Mouse (Mus musculus): ENCODE measurements around the gene Nsmce1. TPM values are rescaled to one million over a fixed set of nuclear protein-coding genes. Genes with fewer than 3 reads are reported as not detected.
"Not testable (repeated sequence)": the region's sequence is repeated elsewhere in the genome, so short reads cannot be mapped to it uniquely, and the experiment has no call there.

The Nsmce1 gene
- polyA plus RNA-seq, 1 experiment from 2014 or later: 122 TPM

- Histone ChIP-seq H3K27me3 (ENCODE audit: insufficient read depth, poor library complexity, severe bottlenecking) (no peaks in the 10 kb centered on the region), H3K9me3 (no peaks in the 10 kb centered on the region), H3K4me1 (peaks cover 7% of the 10 kb centered on the region), H3K4me3 (no peak overlapping the region), H3K36me3 (peaks cover 30% of the 10 kb centered on the region), H3K27ac (no peak overlapping the region)
- DNase-seq (ENCODE audit: low spot score): no peak
- 63% methylated on average over 2 of the region's 2 CpGs for WGBS
Observed at GRCm38 (mm10) chr7:125451078-125451477, 40.3 kb downstream of the Nsmce1 start.

DNA sequence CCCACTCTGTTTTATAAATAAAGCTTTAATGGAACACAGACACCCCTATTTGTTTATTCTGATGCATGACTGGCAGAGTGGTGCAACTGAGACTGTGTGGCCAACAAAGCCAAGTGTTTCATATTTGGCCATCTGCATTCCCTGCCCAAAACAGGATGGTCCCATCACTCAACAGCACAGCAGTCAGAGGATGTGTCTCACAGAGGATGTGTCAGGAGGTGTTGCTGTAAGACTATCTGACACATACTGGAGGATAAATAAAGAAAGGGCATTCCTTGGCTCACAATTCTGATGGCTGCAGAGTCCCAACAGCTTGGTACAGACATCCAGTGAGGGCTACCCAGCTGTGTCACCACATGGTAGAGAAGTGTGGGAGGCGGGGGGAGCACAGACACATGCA, 40.7 kb downstream of the Nsmce1 start:
- Histone ChIP-seq H3K4me3 (no peak overlapping the region), H3K36me3 (peaks cover 26% of the 10 kb centered on the region), H3K27ac (no peak overlapping the region), H3K4me1 (peaks cover 7% of the 10 kb centered on the region), H3K9me3 (no peaks in the 10 kb centered on the region), H3K27me3 (ENCODE audit: insufficient read depth, poor library complexity, severe bottlenecking) (no peaks in the 10 kb centered on the region)
- no peak for DNase-seq (ENCODE audit: low spot score)
- WGBS: 65% methylated on average over 1 of the region's 1 CpGs

- Histone ChIP-seq H3K4me1 (peaks cover 15% of the 10 kb centered on the region; the same call in 1 of the 2 replicates), H3K4me3 (peak within 1 kb of the TSS; percentile 72), H3K27ac (peak within 1 kb of the TSS; percentile 97), H3K9me3 (no peaks in the 10 kb centered on the region), H3K27me3 (ENCODE audit: insufficient read depth, poor library complexity, severe bottlenecking) (no peaks in the 10 kb centered on the region), H3K36me3 (peaks cover 6% of the 10 kb centered on the region; the same call in 1 of the 2 replicates)
- WGBS: 2% methylated on average over 61 of the region's 61 CpGs
- DNase-seq (ENCODE audit: low spot score): peak; percentile 98
Observed at GRCm38 (mm10) chr7:125444464-125445401, 46.7 kb downstream of the Nsmce1 start, which contains the start of gene Kdm8. TSS of gene Kdm8 (plus strand) at chr7:125444676.

GRCm38 (mm10) chr7:125444076-125444463, 47.3 kb downstream of the Nsmce1 start:
- DNase-seq (ENCODE audit: low spot score): no peak
- Histone ChIP-seq H3K27ac (peak overlapping the region; percentile 97), H3K4me1 (peaks cover 15% of the 10 kb centered on the region; the same call in 1 of the 2 replicates), H3K9me3 (no peaks in the 10 kb centered on the region), H3K4me3 (peak overlapping the region; percentile 72), H3K27me3 (ENCODE audit: insufficient read depth, poor library complexity, severe bottlenecking) (no peaks in the 10 kb centered on the region), H3K36me3 (peaks cover 6% of the 10 kb centered on the region; the same call in 1 of the 2 replicates)
- WGBS: 27% methylated on average over 10 of the region's 10 CpGs

DNA sequence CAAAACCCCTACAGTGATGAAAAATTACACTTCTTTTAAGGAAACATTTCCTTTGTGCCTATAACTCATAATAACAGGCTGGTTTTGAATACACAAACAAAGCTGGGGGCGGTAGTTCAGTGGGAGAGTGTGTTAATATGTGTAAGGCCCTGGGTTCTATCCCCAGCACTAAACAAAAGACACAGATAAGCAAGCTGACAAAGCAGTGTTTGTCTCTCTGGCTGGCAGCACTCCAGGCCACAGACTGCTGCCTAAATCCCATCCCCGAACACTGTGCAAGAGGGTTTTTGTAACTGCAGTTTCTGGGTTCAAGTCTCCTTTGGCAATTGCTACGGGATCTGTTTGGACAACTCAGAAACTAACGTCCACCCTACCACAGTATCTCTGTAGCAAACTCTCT, 49.1 kb downstream of the Nsmce1 start:
- peaks cover 6% of the 10 kb centered on the region; the same call in 1 of the 2 replicates for H3K36me3 ChIP-seq
- 77% methylated on average over 4 of the region's 4 CpGs for WGBS

DNA sequence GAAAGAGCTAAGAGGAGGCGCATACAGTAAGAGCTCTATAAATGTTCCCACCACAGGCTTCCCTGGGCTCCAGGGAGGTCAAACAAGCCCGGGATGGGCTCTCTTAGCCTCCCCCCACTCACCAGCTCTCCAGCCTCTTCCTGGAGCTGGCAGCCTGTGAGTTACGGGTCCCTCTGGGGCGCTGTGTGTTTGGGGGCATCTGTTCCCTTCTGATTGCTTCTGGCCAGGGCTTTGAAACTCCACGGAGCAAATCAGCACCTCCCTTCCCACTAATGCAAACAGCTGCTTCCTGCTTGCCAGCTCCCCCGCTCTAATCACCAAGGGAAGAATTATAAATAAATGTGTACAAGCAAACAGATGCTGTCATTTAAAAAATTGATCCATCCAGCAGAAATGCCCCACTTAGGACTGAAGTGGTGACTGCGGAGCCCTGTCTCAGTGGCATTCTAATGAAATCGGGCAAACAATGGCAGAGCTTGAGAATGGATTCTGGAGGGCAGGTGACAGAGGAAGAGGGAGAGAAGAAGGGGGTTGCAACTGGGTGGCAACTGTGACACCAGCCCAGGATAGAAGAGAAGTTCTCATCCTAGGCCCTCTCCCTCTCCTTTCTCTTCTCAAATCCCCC, 56.6 kb downstream of the Nsmce1 start:
- no peak overlapping the region for H3K27ac ChIP-seq
- H3K27me3 ChIP-seq (ENCODE audit: insufficient read depth, poor library complexity, severe bottlenecking): no peaks in the 10 kb centered on the region
- DNase-seq (ENCODE audit: low spot score): no peak
- no peaks in the 10 kb centered on the region; the same call in 1 of the 2 replicates for H3K9me3 ChIP-seq
- WGBS: 52% methylated on average over 8 of the region's 8 CpGs
- no peak overlapping the region for H3K4me3 ChIP-seq
- H3K36me3 ChIP-seq: no peaks in the 10 kb centered on the region
- peaks cover 2% of the 10 kb centered on the region; the same call in 1 of the 2 replicates for H3K4me1 ChIP-seq

More for the DNA sequence above, 49.1 kb downstream of the Nsmce1 start:
- DNase-seq (ENCODE audit: low spot score): no peak
- Histone ChIP-seq H3K4me3 (no peak overlapping the region), H3K9me3 (no peaks in the 10 kb centered on the region), H3K27ac (no peak overlapping the region), H3K4me1 (peaks cover 15% of the 10 kb centered on the region; the same call in 1 of the 2 replicates), H3K27me3 (ENCODE audit: insufficient read depth, poor library complexity, severe bottlenecking) (no peaks in the 10 kb centered on the region)

- Histone ChIP-seq H3K27me3 (ENCODE audit: insufficient read depth, poor library complexity, severe bottlenecking) (no peaks in the 10 kb centered on the region), H3K9me3 (no peaks in the 10 kb centered on the region; the same call in 1 of the 2 replicates), H3K4me1 (peaks cover 3% of the 10 kb centered on the region; the same call in 1 of the 2 replicates), H3K27ac (no peak overlapping the region), H3K36me3 (no peaks in the 10 kb centered on the region), H3K4me3 (no peak overlapping the region)
- no peak for DNase-seq (ENCODE audit: low spot score)
- 81% methylated on average over 3 of the region's 3 CpGs for WGBS
Observed at GRCm38 (mm10) chr7:125433874-125434273, 57.5 kb downstream of the Nsmce1 start.

GRCm38 (mm10) chr7:125430170-125430842, 61.1 kb downstream of the Nsmce1 start:
- Histone ChIP-seq H3K4me3 (no peak overlapping the region), H3K9me3 (no peaks in the 10 kb centered on the region; the same call in 1 of the 2 replicates), H3K36me3 (no peaks in the 10 kb centered on the region), H3K27me3 (ENCODE audit: insufficient read depth, poor library complexity, severe bottlenecking) (no peaks in the 10 kb centered on the region), H3K27ac (peak overlapping the region; percentile 18; the same call in 1 of the 2 replicates), H3K4me1 (peaks cover 18% of the 10 kb centered on the region)
- DNase-seq (ENCODE audit: low spot score): no peak
- 77% methylated on average over 7 of the region's 7 CpGs for WGBS

DNA sequence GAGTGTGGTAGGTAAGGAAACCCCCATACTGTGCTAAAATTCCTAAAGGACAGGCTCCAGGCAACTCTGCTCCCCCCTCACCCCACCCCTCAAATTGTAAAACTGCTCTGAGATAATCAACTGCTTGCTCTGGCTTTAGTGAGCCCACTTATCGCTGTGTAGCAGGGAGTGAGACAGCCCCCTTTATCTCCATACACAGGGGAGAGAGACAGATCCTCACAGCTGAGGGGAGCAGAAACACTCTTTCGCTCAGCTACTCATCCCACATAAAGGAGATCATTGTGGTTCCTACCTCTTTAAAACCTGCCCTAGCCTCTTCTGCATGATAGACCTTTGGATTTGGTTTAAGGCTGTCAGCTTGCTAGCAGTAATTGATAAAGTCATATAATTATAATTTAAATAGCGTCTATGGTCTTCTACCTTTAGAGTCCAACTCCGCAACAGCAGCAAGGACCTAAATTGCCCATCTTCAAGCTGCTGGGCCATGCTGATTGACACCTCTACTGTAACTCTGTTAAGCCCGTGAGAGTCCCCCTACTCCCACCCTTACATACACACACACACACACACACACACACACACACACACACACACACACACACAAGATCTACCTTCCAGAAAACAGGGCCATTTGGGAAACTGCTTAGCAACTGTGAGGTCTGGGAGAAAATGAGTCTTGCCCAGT, 62.4 kb downstream of the Nsmce1 start:
- WGBS: 59% methylated on average over 5 of the region's 5 CpGs
- H3K9me3 ChIP-seq; H3K27me3 ChIP-seq (ENCODE audit: insufficient read depth, poor library complexity, severe bottlenecking); H3K36me3 ChIP-seq; H3K4me3 ChIP-seq: not testable (repeated sequence)
- peak; percentile 88 for DNase-seq (ENCODE audit: low spot score)
- H3K4me1 ChIP-seq: peaks cover 18% of the 10 kb centered on the region
- peak overlapping the region; percentile 65 for H3K27ac ChIP-seq

GRCm38 (mm10) chr7:125428381-125428780, 63.0 kb downstream of the Nsmce1 start:
- Histone ChIP-seq H3K27me3 (ENCODE audit: insufficient read depth, poor library complexity, severe bottlenecking) (no peaks in the 10 kb centered on the region), H3K4me1 (peaks cover 18% of the 10 kb centered on the region), H3K27ac (peak overlapping the region; percentile 65; the same call in 1 of the 2 replicates), H3K4me3 (no peak overlapping the region), H3K9me3 (no peaks in the 10 kb centered on the region; the same call in 1 of the 2 replicates), H3K36me3 (no peaks in the 10 kb centered on the region)
- DNase-seq (ENCODE audit: low spot score): no peak
- 72% methylated on average over 7 of the region's 7 CpGs for WGBS

DNA sequence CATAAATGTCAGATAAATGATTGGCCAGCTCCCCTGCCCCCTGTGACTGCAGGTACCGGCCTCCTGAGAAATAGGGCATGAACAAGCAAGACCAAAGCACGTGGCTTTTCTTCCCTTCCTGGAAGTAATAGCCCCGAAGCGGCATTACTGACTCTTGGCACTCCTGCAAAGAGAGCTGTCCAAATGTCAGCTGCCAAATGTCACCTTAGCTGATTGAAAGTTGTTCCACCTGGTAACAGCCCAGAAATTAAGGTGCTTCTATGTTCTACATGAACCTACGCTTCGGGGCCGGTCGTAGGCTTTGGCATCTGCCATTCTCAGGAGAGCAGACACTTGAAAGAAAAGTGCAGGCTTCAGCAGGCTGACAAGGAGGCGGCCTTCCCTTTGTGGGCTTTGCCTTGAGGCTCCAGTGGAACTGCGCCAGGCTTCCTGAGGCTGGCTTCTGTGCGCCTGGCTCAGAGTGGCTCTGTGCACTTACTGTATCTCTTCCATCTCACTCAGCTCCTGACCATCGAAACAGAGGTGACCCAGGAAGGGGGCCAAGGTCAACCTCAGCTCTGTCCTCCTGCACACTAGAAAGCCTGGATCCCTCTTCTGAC, 63.8 kb downstream of the Nsmce1 start:
- Histone ChIP-seq H3K9me3 (no peaks in the 10 kb centered on the region; the same call in 1 of the 2 replicates), H3K4me1 (peaks cover 18% of the 10 kb centered on the region), H3K4me3 (no peak overlapping the region), H3K27ac (peak overlapping the region; percentile 65; the same call in 1 of the 2 replicates), H3K27me3 (ENCODE audit: insufficient read depth, poor library complexity, severe bottlenecking) (no peaks in the 10 kb centered on the region), H3K36me3 (no peaks in the 10 kb centered on the region)
- WGBS: 74% methylated on average over 12 of the region's 12 CpGs
- DNase-seq (ENCODE audit: low spot score): no peak

- 66% methylated on average over 3 of the region's 3 CpGs for WGBS
- Histone ChIP-seq H3K4me3 (no peak overlapping the region), H3K36me3 (no peaks in the 10 kb centered on the region), H3K4me1 (peaks cover 8% of the 10 kb centered on the region), H3K27ac (no peak overlapping the region), H3K27me3 (ENCODE audit: insufficient read depth, poor library complexity, severe bottlenecking) (no peaks in the 10 kb centered on the region), H3K9me3 (no peaks in the 10 kb centered on the region)
- no peak for DNase-seq (ENCODE audit: low spot score)
Observed at GRCm38 (mm10) chr7:125423056-125423455, 68.3 kb downstream of the Nsmce1 start.
